Mouse (Mus musculus) midbrain, embryonic 15.5 days (tissue): ENCODE data around the gene Nipa2. TPM values are rescaled to one million over a fixed set of nuclear protein-coding genes. Genes with fewer than 3 reads are reported as not detected.

Experiments
- ATAC-seq: fragments of 200-750 bp; cut with Nextera tagmentation; replicated peaks from 2 replicates; pipeline ENCODE4 v1.8.0; 2017; ENCODE audit warnings: moderate TSS enrichment
- H3K27ac ChIP-seq: fragments of 300-500 bp; sonication (generic); 2 replicates; pipeline ENCODE4 v1.5.1; 2015; ENCODE audit warnings: mild to moderate bottlenecking, inconsistent platforms
- H3K27me3 ChIP-seq: fragments of 300-500 bp; sonication (generic); replicated peaks from 2 replicates; pipeline ENCODE4 v1.6.1; 2015; ENCODE audit warnings: inconsistent platforms
- H3K36me3 ChIP-seq: fragments of 300-500 bp; sonication (generic); replicated peaks from 2 replicates; pipeline ENCODE4 v1.6.1; 2015; ENCODE audit warnings: inconsistent platforms
- H3K4me1 ChIP-seq: fragments of 300-500 bp; sonication (generic); 2 replicates; pipeline ENCODE4 v1.6.1; 2015; ENCODE audit warnings: inconsistent platforms
- H3K4me2 ChIP-seq: fragments of 300-500 bp; sonication (generic); 2 replicates; pipeline ENCODE4 v1.6.1; 2015; ENCODE audit warnings: inconsistent platforms, mild to moderate bottlenecking, moderate library complexity
- H3K4me3 ChIP-seq: fragments of 300-500 bp; sonication (generic); 2 replicates; pipeline ENCODE4 v1.5.1; 2015; ENCODE audit warnings: mild to moderate bottlenecking, inconsistent platforms
- H3K9ac ChIP-seq: fragments of 300-500 bp; sonication (generic); 2 replicates; pipeline ENCODE4 v1.6.1; 2015; ENCODE audit warnings: mild to moderate bottlenecking, inconsistent platforms
- H3K9me3 ChIP-seq: fragments of 300-500 bp; sonication (generic); 2 replicates; pipeline ENCODE4 v1.6.1; 2016; ENCODE audit warnings: inconsistent platforms
- WGBS: fragments of 180-500 bp; shearing (Covaris S2); methylation state at CpG from one replicate; pipeline ENCODE4 v1.1.7; 2015; ENCODE audit warnings: mixed read lengths; 5-methylcytosine and 5-hydroxymethylcytosine counted together
- polyA plus RNA-seq: library from polyadenylated mRNA; unstranded; fragments of >200 nt; fragmentation: Nextera tagmentation; extraction: Ambion mirVana; gene quantifications from 2 replicates; pipeline ENCODE4 v1.2.1, GENCODE M21; 2015

The Nipa2 gene
- polyA plus RNA-seq: 31.1 and 31.4 TPM in 2 replicates

DNA sequence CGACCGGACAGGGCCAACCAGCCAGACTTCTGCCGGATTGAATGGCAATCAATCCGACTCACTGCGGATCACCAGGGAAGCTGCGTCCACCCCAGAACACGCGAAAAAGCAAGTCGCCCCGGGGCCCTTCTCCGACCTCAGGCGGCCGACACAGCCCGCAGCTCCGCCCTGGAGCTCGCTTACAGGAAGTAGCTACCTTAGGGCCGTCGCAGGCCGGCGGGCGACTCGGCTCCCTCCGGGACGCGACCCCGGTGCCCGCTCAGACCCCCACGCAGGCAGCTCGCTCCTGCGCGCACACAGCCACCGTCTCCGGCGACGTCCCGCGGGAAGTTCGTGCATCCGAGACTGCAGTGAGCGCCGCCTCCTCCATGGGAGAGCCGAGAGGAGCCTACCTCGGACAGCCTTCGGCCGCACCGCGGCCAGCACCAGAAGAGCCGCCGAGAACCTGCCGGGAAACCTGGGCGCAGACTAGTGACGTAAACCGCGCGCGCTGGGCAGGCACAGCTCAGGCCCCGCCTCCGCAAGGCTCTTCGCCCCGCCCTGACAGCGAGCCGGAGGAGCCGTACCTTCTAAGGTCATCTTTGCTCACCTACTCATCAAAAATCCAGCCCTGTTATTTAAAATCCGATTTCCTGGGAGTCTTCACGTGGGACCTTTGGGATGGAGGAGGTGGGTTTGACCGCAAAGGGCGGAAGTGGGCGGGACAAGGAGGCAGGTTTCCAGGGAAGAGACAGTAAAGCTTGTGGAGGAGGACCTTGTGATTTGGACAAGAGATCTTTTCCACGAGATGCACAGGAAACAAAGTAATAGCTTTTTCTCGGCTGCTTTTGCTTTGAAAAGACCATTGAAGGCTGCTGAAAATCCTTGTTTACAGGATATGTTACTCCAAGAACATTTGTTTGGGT lies at the start of gene Nipa2:
Nipa2 (minus strand) TSS at position 473 of the 905 bp plus-strand sequence.
- Histone ChIP-seq H3K9me3 (no peaks in the 10 kb centered on the region), H3K36me3 (no peaks in the 10 kb centered on the region), H3K4me1 (peaks cover 22% of the 10 kb centered on the region), H3K27ac (peak within 1 kb of the TSS; percentile 91), H3K27me3 (no peaks in the 10 kb centered on the region), H3K9ac (peak within 1 kb of the TSS; percentile 87), H3K4me3 (peak within 1 kb of the TSS; percentile 99), H3K4me2 (peak within 1 kb of the TSS; percentile 73)
- peak; percentile 98 for ATAC-seq
- WGBS: under 1% methylated on average over 70 of the region's 70 CpGs

DNA sequence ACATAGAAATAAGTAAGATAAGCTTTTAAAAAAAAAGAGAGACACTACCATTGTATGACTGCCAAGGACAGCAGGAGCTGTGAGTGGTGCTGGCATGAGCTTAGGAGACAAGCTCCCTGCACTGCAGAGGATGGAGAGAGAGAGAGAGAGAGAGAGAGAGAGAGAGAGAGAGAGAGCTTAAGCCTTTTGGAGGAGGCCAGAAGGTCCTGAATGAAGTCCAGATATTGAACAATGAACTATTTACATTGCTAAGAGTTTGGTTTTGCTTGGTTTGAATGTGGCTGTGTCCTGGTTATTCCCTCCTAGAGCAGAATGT lies 48.7 kb upstream of the Nipa2 start:
- ATAC-seq: no peak
- Histone ChIP-seq H3K9ac (no peak overlapping the region), H3K36me3 (no peaks in the 10 kb centered on the region; the same call in 1 of the 2 replicates), H3K27me3 (no peaks in the 10 kb centered on the region), H3K4me1 (0 out of 2 replicates have a peak, but pooled peaks cover 4% of the 10 kb centered on the region), H3K27ac (no peak overlapping the region), H3K4me2 (no peak overlapping the region), H3K4me3 (no peak overlapping the region), H3K9me3 (no peaks in the 10 kb centered on the region)

DNA sequence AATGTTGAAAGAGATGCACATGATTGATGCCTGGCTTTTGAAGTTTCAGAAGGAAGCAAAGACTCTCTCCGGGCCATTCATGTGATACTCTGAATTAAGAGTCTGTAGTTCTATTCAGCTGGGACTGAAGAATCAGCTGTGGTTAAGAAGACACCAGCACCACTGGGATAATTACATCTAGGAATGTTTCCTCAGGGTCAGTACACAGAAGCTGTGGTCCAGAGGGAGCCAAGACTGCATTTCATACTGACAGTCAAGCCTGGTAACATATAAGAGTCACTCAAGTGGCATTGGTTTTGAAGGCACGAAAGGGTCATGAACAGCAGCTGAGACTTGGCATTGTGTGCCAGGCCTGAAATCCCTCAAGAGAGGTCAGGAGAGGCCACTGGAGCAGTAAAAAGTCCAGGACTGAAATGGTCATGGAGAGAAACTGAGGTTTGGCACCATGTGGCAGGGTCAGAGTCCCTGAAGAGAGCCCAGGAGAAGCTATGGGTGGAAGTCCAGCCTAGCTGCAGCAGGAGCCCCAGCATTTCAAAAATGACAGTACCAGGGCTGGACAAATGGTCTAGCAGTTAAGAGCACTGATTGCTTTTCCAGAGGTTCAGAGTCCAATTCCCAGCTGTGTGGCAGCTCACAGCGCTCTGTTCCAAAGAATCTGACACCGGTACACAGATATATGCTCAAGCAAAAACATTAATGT lies 48.2 kb upstream of the Nipa2 start:
- no peak overlapping the region for H3K4me3 ChIP-seq
- no peak overlapping the region for H3K27ac ChIP-seq
- H3K9ac ChIP-seq: no peak overlapping the region
- no peaks in the 10 kb centered on the region for H3K9me3 ChIP-seq
- 82% methylated on average over 4 of the region's 4 CpGs for WGBS
- no peaks in the 10 kb centered on the region; the same call in 1 of the 2 replicates for H3K36me3 ChIP-seq
- H3K27me3 ChIP-seq: no peaks in the 10 kb centered on the region
- no peak for ATAC-seq
- H3K4me2 ChIP-seq: no peak overlapping the region
- H3K4me1 ChIP-seq: 0 out of 2 replicates have a peak, but pooled peaks cover 4% of the 10 kb centered on the region

DNA sequence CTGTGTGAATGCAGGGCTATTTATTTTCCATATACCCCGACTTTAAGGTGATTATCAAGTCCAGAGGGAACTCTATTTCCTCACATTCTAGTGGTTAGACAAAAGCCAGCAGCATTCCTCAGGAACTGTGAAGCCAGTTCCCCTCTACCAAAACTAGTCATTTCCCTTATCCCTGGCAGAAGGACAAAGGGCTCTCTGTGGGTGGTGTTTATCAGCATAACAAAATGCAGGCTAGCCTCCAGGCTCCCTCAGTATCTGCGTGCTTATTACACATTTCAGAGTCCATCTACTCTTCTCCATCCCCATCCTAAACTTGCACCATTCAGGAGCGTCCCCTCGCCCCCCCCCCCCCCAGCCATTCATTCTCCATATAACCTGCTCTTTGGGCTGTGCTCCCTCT lies 36.7 kb upstream of the Nipa2 start:
- H3K27ac ChIP-seq: no peak overlapping the region
- ATAC-seq: 0 out of 2 replicates have a peak, but pooled peaks have one; percentile 15
- H3K9ac ChIP-seq: no peak overlapping the region
- H3K4me1 ChIP-seq: peaks cover 9% of the 10 kb centered on the region
- H3K4me3 ChIP-seq: no peak overlapping the region
- WGBS: 4% methylated on average over 2 of the region's 4 CpGs
- no peak overlapping the region for H3K4me2 ChIP-seq
- no peaks in the 10 kb centered on the region for H3K36me3 ChIP-seq
- no peaks in the 10 kb centered on the region for H3K27me3 ChIP-seq
- no peaks in the 10 kb centered on the region for H3K9me3 ChIP-seq

DNA sequence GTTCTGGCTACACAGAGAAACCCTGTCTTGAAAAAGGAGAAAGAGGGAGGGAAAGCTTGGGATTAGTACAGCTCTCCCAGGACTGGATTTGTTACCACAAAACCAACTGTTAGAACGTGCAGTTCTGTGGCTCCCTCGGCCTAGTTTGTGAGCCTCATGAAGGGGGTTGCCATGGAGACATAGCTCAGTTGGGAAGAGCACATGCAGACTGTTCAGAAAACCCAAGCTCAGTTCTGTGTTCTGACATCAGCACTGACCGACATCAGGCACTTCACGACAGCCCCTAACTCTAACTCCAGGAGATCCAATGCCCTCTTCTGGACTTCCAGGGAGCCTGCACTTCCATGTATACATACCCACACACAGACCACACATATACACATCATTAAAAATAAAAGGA lies 32.7 kb upstream of the Nipa2 start:
- H3K9ac ChIP-seq: no peak overlapping the region
- 19% methylated on average over 4 of the region's 4 CpGs for WGBS
- no peaks in the 10 kb centered on the region for H3K9me3 ChIP-seq
- H3K4me3 ChIP-seq: no peak overlapping the region
- H3K27ac ChIP-seq: 0 out of 2 replicates have a peak overlapping the region, but pooled peaks have one; percentile 34
- H3K27me3 ChIP-seq: no peaks in the 10 kb centered on the region
- no peak overlapping the region for H3K4me2 ChIP-seq
- peaks cover 9% of the 10 kb centered on the region for H3K4me1 ChIP-seq
- ATAC-seq: peak; percentile 83
- H3K36me3 ChIP-seq: 0 out of 2 replicates have a peak, but pooled peaks cover 2% of the 10 kb centered on the region

DNA sequence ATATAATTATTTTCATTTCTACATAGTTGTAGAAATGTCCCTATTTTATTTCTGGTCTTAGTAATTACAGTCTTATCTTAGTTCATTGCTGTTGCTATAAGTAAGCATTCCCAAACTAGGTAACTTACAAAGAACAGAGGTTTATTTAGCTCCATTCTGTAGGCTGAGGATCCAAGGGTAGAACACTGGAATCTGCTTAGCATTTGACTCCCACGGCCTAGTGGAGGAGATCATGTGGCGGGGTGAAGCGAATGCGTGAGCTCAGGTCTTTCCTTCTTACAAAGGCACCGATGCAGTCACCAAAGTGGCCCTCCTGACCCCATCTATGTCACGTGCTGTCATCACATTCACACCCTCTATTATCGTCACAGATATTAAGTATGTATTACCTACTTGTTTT lies 29.6 kb upstream of the Nipa2 start:
- no peaks in the 10 kb centered on the region for H3K27me3 ChIP-seq
- 93% methylated on average over 7 of the region's 7 CpGs for WGBS
- no peak overlapping the region for H3K27ac ChIP-seq
- H3K4me3 ChIP-seq: no peak overlapping the region
- peaks cover 5% of the 10 kb centered on the region for H3K4me1 ChIP-seq
- no peak overlapping the region for H3K9ac ChIP-seq
- H3K36me3 ChIP-seq: 0 out of 2 replicates have a peak, but pooled peaks cover 2% of the 10 kb centered on the region
- no peak overlapping the region for H3K4me2 ChIP-seq
- no peaks in the 10 kb centered on the region for H3K9me3 ChIP-seq
- ATAC-seq: no peak

DNA sequence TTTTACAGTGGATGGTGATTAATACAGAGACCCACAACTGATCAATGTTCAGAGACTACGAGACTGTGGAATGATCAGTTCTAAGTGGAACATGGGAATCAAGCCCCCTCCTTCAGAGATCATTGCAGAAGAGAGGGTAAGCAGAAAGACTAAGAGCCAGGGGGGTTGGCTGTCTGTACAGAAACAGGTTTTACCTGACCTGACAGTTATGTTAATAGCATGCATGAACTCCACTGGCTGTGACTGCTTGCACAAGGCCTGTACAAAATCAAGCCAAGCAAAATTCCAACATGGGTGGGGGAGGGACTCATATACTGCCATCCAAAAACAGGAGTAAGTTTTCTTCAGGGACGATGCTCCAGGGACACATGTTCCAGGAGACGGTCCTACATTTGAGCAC lies 28.9 kb upstream of the Nipa2 start:
- no peak overlapping the region for H3K27ac ChIP-seq
- H3K4me1 ChIP-seq: peaks cover 5% of the 10 kb centered on the region
- 97% methylated on average over 3 of the region's 3 CpGs for WGBS
- no peak overlapping the region for H3K4me2 ChIP-seq
- H3K36me3 ChIP-seq: 0 out of 2 replicates have a peak, but pooled peaks cover 2% of the 10 kb centered on the region
- H3K9ac ChIP-seq: no peak overlapping the region
- ATAC-seq: no peak
- no peaks in the 10 kb centered on the region for H3K27me3 ChIP-seq
- H3K9me3 ChIP-seq: no peaks in the 10 kb centered on the region
- no peak overlapping the region for H3K4me3 ChIP-seq

DNA sequence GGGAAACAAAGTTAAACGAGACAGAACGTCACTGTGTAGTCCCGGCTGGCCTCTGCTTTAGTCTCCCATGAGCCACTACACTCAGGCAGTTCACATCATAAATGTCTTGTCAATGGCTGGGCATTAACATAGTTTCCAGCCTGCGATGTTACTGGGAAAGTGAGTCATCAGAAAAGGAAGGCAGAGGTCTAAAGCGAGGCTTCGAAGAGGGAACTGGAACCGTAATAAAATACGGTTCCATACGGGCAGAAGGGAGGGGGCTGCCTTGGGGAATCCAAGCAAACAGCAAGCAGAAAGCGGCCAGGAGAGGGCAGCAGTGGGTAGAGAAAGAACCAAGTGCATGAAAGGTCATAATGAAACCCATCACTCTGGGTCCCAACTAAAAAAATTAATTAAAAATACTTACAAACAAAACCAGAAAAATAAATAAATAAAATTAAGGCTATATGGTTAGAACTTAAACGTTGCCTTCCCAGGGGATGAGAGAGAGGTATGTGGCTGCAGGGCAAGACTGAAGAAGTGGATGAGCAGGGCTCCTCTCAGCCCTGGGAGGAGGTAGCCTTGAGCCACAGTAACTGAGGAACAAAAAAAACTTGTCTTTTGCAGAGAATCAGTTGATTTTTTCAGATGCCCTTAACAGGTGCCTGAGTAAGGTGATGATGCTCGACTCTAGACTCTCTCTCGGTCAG lies 24.4 kb upstream of the Nipa2 start:
- 0 out of 2 replicates have a peak, but pooled peaks cover 2% of the 10 kb centered on the region for H3K36me3 ChIP-seq
- H3K9ac ChIP-seq: no peak overlapping the region
- no peak overlapping the region for H3K27ac ChIP-seq
- H3K27me3 ChIP-seq: no peaks in the 10 kb centered on the region
- no peaks in the 10 kb centered on the region for H3K9me3 ChIP-seq
- H3K4me2 ChIP-seq: peak overlapping the region; percentile 24; the same call in 1 of the 2 replicates
- no peaks in the 10 kb centered on the region for H3K4me1 ChIP-seq
- H3K4me3 ChIP-seq: no peak overlapping the region
- WGBS: 38% methylated on average over 13 of the region's 13 CpGs
- ATAC-seq: peak; percentile 78

DNA sequence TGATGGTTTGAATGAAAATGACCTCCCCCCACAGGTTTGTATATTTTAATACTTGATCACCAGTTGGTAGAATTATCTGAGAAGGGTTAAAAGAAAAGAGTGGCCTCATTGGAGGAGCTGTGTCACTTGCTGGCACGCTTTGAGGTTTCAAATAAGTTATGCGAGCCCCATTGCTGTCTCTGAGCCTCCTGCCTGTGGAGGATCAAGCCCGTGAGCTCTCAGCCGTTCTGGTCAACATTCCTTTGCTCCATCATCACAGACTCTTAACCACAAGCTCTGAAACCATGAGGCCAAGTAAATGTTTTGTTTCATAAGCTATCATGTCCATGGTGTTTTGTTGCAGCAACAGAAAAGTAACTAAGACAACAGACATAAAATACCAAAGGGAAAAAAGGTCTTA lies 22.5 kb upstream of the Nipa2 start:
- Histone ChIP-seq H3K27ac (no peak overlapping the region), H3K27me3 (no peaks in the 10 kb centered on the region), H3K4me3 (no peak overlapping the region), H3K4me2 (no peak overlapping the region), H3K36me3 (no peaks in the 10 kb centered on the region; the same call in 1 of the 2 replicates), H3K9me3 (no peaks in the 10 kb centered on the region), H3K4me1 (no peaks in the 10 kb centered on the region), H3K9ac (no peak overlapping the region)
- 68% methylated on average over 4 of the region's 4 CpGs for WGBS
- ATAC-seq: no peak

DNA sequence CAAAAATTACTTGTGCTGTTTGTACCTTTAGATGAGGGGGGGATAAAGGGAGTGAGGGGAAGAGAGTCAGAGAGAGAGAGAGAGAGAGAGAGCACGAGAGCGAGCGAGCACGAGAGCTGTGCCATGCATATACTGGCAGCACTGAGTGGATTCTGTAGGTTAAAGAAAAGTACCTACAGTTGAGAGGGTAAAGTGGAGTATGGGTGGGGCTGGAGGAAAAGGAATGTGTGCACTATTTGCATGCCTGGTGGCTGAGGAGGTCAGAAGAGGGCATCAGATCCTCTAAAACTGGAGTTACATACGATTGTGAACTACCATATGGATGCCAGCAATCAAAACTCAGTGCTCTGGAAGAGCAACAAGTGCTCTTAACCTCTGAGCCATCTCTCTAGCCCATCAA lies 20.8 kb upstream of the Nipa2 start:
- Histone ChIP-seq H3K27ac (no peak overlapping the region), H3K27me3 (no peaks in the 10 kb centered on the region), H3K9me3 (no peaks in the 10 kb centered on the region), H3K4me2 (no peak overlapping the region), H3K36me3 (peaks cover 9% of the 10 kb centered on the region; the same call in 1 of the 2 replicates), H3K4me1 (no peaks in the 10 kb centered on the region), H3K9ac (no peak overlapping the region), H3K4me3 (no peak overlapping the region)
- 88% methylated on average over 5 of the region's 5 CpGs for WGBS
- no peak for ATAC-seq

DNA sequence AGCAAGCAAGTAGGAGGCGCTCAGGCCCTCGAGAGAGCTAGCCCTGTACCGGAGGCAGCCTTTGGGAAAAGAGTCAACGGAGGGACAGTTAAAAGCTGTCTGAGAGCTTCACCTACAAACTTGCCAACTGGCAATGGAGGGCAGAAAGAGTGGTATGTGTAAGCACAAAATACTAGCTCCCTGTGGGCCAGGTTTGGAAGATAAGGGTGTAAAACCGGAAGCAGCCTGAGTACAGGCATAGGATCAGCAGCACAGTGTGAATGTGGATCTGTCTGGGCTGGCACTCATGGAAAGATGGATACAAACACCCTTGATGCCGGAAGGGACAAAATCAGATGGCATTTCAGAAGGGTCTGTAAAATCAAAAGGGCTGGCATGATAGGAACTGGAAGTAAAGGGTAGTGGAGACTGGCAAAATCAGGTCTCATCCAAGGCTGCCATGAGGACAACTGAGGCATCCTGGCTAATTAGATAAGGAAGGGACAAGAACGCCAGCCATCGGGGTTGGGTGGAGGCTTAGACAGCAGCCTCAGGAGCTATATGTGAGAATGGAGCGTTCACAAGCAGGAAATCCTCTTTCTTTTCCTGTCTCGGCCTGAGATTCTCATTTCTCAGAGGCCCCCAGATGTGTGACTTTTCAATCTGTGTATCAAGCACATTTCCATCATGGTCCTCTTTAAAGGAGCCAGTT lies 19.9 kb upstream of the Nipa2 start:
- Histone ChIP-seq H3K4me2 (no peak overlapping the region), H3K9ac (no peak overlapping the region), H3K4me1 (no peaks in the 10 kb centered on the region), H3K27me3 (no peaks in the 10 kb centered on the region), H3K9me3 (no peaks in the 10 kb centered on the region), H3K27ac (no peak overlapping the region), H3K36me3 (peaks cover 9% of the 10 kb centered on the region; the same call in 1 of the 2 replicates), H3K4me3 (no peak overlapping the region)
- no peak for ATAC-seq
- WGBS: 92% methylated on average over 10 of the region's 10 CpGs
